Mouse (Mus musculus): ENCODE data around the gene Vmn1r163. TPM values are rescaled to one million over a fixed set of nuclear protein-coding genes. Genes with fewer than 3 reads are reported as not detected.
"Not testable (repeated sequence)": the region's sequence is repeated elsewhere in the genome, so short reads cannot be mapped to it uniquely, and the experiment has no call there.

Gene Vmn1r163
- not detected in 2 replicates for polyA plus RNA-seq (2015; fragmentation: Nextera tagmentation; extraction: Ambion mirVana)

DNA sequence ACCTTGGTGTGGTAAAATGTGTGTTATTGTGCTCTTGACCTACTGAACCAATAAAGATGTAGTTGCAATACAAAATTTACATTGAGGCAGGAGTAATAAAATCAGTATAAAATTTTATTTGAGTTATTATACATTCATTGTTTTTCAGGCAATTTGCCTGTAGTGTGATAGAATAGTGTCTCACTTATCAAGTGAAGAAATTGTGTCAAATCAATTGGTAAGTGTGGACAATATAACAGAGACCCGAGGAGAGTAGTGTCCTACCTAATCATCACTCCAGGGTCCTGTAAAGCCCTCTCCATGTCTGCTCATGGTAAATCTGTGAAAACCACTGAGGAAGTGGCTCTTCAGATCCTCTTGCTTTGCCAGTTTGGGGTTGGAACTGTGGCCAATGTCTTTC is at the start of gene Vmn1r163:
Gene Vmn1r163, plus strand, starts transcription at position 301 of the 400 bp plus-strand sequence.
- not testable (repeated sequence) for H3K9me3 ChIP-seq; H3K36me3 ChIP-seq; H3K9ac ChIP-seq; H3K27ac ChIP-seq (replicated peaks); H3K4me3 ChIP-seq; H3K4me1 ChIP-seq (replicated peaks); H3K27me3 ChIP-seq; H3K4me2 ChIP-seq; ATAC-seq (ENCODE audit: low FRiP score, low read depth)
- WGBS, result no CpG with 5 or more reads among the region's 1 CpGs

DNA sequence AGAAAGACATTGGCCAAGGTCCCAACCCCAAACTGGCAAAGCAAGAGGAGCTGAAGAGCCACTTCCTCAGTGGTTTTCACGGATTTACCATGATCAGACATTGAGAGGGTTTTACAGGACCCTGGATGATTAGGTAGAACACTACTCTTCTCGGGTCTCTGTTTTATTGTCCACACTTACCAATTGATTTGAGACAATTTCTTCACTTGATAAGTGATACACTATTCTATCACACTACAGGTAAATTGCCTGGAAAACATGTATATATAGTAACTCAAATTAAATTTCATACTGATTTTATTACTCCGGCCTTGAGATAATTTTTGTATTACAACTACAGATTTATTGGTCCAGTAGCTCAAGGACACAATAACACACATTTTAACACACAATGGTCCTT is 35.5 kb upstream of the Vmn1r163 start, which contains the start of gene Gm4216:
Gene Gm4216, minus strand, starts transcription at position 101 of the 400 bp plus-strand sequence.
- H3K36me3 ChIP-seq; H3K4me1 ChIP-seq (replicated peaks); H3K9me3 ChIP-seq; H3K9ac ChIP-seq; H3K4me3 ChIP-seq; H3K27me3 ChIP-seq; H3K27ac ChIP-seq (replicated peaks); ATAC-seq (ENCODE audit: low FRiP score, low read depth); H3K4me2 ChIP-seq: not testable (repeated sequence)
- WGBS, result no CpG with 5 or more reads among the region's 3 CpGs

DNA sequence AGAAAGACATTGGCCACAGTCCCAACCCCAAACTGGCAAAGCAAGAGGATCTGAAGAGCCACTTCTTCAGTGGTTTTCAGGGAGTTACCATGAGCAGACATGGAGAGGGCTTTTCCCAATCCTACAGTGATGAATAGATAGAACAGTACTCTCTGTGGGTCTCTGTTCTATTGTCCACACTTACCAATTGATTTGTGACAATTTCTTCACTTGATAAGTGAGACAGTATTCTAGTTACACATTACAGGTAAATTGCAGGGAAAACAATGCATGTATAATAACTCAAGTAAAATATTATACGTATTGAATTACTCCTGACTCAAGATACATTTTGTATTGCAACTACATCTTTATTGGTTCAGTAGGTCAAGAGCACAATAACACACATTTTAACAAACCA is 12.0 kb downstream of the Vmn1r163 start, which contains the start of gene Gm8720:
Gene Gm8720, minus strand, starts transcription at position 101 of the 400 bp plus-strand sequence.
- H3K36me3 ChIP-seq; H3K4me2 ChIP-seq; H3K4me3 ChIP-seq; ATAC-seq (ENCODE audit: low FRiP score, low read depth); H3K9ac ChIP-seq; H3K4me1 ChIP-seq (replicated peaks); H3K9me3 ChIP-seq; H3K27ac ChIP-seq (replicated peaks); H3K27me3 ChIP-seq: not testable (repeated sequence)
- WGBS, result no CpG with 5 or more reads among the region's 1 CpGs

Other genes with a start within 250 kb of the Vmn1r163 start
- gene Vmn1r159, start 211.9 kb upstream of the Vmn1r163 start, polyA plus RNA-seq (2015; fragmentation: Nextera tagmentation; extraction: Ambion mirVana), result not detected in 2 replicates
- gene Vmn1r160, start 184.3 kb upstream of the Vmn1r163 start, polyA plus RNA-seq (2015; fragmentation: Nextera tagmentation; extraction: Ambion mirVana), result not detected in 2 replicates
- not detected in 2 replicates for gene Gm4214, start 70.9 kb upstream of the Vmn1r163 start, polyA plus RNA-seq (2015; fragmentation: Nextera tagmentation; extraction: Ambion mirVana)
- not detected in 2 replicates for gene Gm4216, start 35.6 kb upstream of the Vmn1r163 start, polyA plus RNA-seq (2015; fragmentation: Nextera tagmentation; extraction: Ambion mirVana)
- gene Gm8720, start 11.9 kb downstream of the Vmn1r163 start, polyA plus RNA-seq (2015; fragmentation: Nextera tagmentation; extraction: Ambion mirVana), result not detected in 2 replicates
- gene Gm10662, start 88.9 kb downstream of the Vmn1r163 start, polyA plus RNA-seq (2015; fragmentation: Nextera tagmentation; extraction: Ambion mirVana), result not detected in 2 replicates
- not detected in 2 replicates for gene Vmn1r165, start 161.8 kb downstream of the Vmn1r163 start, polyA plus RNA-seq (2015; fragmentation: Nextera tagmentation; extraction: Ambion mirVana)
- not detected in 2 replicates for gene Vmn1r166, start 196.1 kb downstream of the Vmn1r163 start, polyA plus RNA-seq (2015; fragmentation: Nextera tagmentation; extraction: Ambion mirVana)
- not detected in 2 replicates for gene Gm6902, start 223.4 kb downstream of the Vmn1r163 start, polyA plus RNA-seq (2015; fragmentation: Nextera tagmentation; extraction: Ambion mirVana)
- not detected in 2 replicates for gene Nlrp4e, start 245.7 kb downstream of the Vmn1r163 start, polyA plus RNA-seq (2015; fragmentation: Nextera tagmentation; extraction: Ambion mirVana)

All from hindbrain, embryonic 15.5 days (tissue).